Mouse (Mus musculus): ENCODE results near the gene Rpap3. TPM values are rescaled to one million over a fixed set of nuclear protein-coding genes. Genes with fewer than 3 reads are reported as not detected.

The Rpap3 gene
- total RNA-seq, 1 experiment, result 32.2 TPM

GRCm38 (mm10) chr15:97731111-97731510 is 25.5 kb upstream of the Rpap3 start, which contains the start of gene Endou:
TSS of gene Endou (minus strand) at chr15:97731339.
- no peaks in the 10 kb centered on the region for H3K4me1 ChIP-seq (ENCODE audit: control insufficient read depth in 2 of 2, insufficient read depth in 2 of 2, low read length in 2 of 2, poor library complexity in 1 of 2)
- no peak for TF ChIP-seq MAFK (IDR thresholded peaks at IDR 0.05; ENCODE audit: insufficient read depth, low read depth, low read length)
- peaks cover 1% of the 10 kb centered on the region; the same call in 1 of the 2 replicates for H3K9me3 ChIP-seq (ENCODE audit: control insufficient read depth, insufficient read depth, low read depth, low read length)
- no peak within 1 kb of the TSS for H3K27ac ChIP-seq (ENCODE audit: insufficient read depth, low read depth, low read length, poor library complexity, severe bottlenecking)
- in situ Hi-C loops (cut with MboI; ENCODE audit: low sequenced_read_pairs in 2 of 2, unreplicated experiment in 2 of 2), result no loop called here
- no peaks in the 10 kb centered on the region for H3K36me3 ChIP-seq (ENCODE audit: control insufficient read depth, insufficient read depth, low read length, poor library complexity, severe bottlenecking)
- no peak within 1 kb of the TSS for H3K9ac ChIP-seq (ENCODE audit: insufficient read depth, low read depth, low read length, poor library complexity, severe bottlenecking)
- DNase-seq (ENCODE audit: low read depth, low spot score), result no peak
- H3K4me3 ChIP-seq (ENCODE audit: insufficient read depth in 1 of 2, low read depth in 1 of 2, low read length in 2 of 2, poor library complexity in 1 of 2, severe bottlenecking in 1 of 2), result no peak within 1 kb of the TSS

GRCm38 (mm10) chr15:97730365-97730764 is 24.7 kb upstream of the Rpap3 start:
- no peak overlapping the region for H3K9ac ChIP-seq (ENCODE audit: insufficient read depth, low read depth, low read length, poor library complexity, severe bottlenecking)
- H3K9me3 ChIP-seq (ENCODE audit: control insufficient read depth, insufficient read depth, low read depth, low read length), result peaks cover 1% of the 10 kb centered on the region; the same call in 1 of the 2 replicates
- H3K36me3 ChIP-seq (ENCODE audit: control insufficient read depth, insufficient read depth, low read length, poor library complexity, severe bottlenecking), result no peaks in the 10 kb centered on the region
- TF ChIP-seq HCFC1 (IDR thresholded peaks at IDR 0.05; ENCODE audit: borderline replicate concordance, insufficient read depth, low read length) (no peak), ZNF384 (IDR thresholded peaks at IDR 0.05; ENCODE audit: low read depth, low read length) (no peak), CHD2 (IDR thresholded peaks at IDR 0.05; ENCODE audit: low read depth, low read length) (no peak), ZC3H11A (IDR thresholded peaks at IDR 0.05; ENCODE audit: borderline replicate concordance, low read depth, low read length) (no peak), MAFK (IDR thresholded peaks at IDR 0.05; ENCODE audit: insufficient read depth, low read depth, low read length) (no peak)
- no peak for DNase-seq (ENCODE audit: low read depth, low spot score)
- in situ Hi-C loops (cut with MboI; ENCODE audit: low sequenced_read_pairs in 2 of 2, unreplicated experiment in 2 of 2), result no loop called here
- no peak overlapping the region for H3K4me3 ChIP-seq (ENCODE audit: insufficient read depth in 1 of 2, low read depth in 1 of 2, low read length in 2 of 2, poor library complexity in 1 of 2, severe bottlenecking in 1 of 2)
- no peaks in the 10 kb centered on the region for H3K4me1 ChIP-seq (ENCODE audit: control insufficient read depth in 2 of 2, insufficient read depth in 2 of 2, low read length in 2 of 2, poor library complexity in 1 of 2)
- no peak overlapping the region for H3K27ac ChIP-seq (ENCODE audit: insufficient read depth, low read depth, low read length, poor library complexity, severe bottlenecking)

GRCm38 (mm10) chr15:97728804-97729203 is 23.2 kb upstream of the Rpap3 start:
- no peak overlapping the region for H3K4me3 ChIP-seq (ENCODE audit: insufficient read depth in 1 of 2, low read depth in 1 of 2, low read length in 2 of 2, poor library complexity in 1 of 2, severe bottlenecking in 1 of 2)
- no peaks in the 10 kb centered on the region for H3K4me1 ChIP-seq (ENCODE audit: control insufficient read depth in 2 of 2, insufficient read depth in 2 of 2, low read length in 2 of 2, poor library complexity in 1 of 2)
- no peak for DNase-seq (ENCODE audit: low read depth, low spot score)
- no peak overlapping the region for H3K27ac ChIP-seq (ENCODE audit: insufficient read depth, low read depth, low read length, poor library complexity, severe bottlenecking)
- peaks cover 1% of the 10 kb centered on the region; the same call in 1 of the 2 replicates for H3K9me3 ChIP-seq (ENCODE audit: control insufficient read depth, insufficient read depth, low read depth, low read length)
- no peak for TF ChIP-seq ZC3H11A (IDR thresholded peaks at IDR 0.05; ENCODE audit: borderline replicate concordance, low read depth, low read length)
- no peak for TF ChIP-seq HCFC1 (IDR thresholded peaks at IDR 0.05; ENCODE audit: borderline replicate concordance, insufficient read depth, low read length)
- TF ChIP-seq MAFK (IDR thresholded peaks at IDR 0.05; ENCODE audit: insufficient read depth, low read depth, low read length), result no peak
- TF ChIP-seq CHD2 (IDR thresholded peaks at IDR 0.05; ENCODE audit: low read depth, low read length), result no peak
- no peak for TF ChIP-seq ZNF384 (IDR thresholded peaks at IDR 0.05; ENCODE audit: low read depth, low read length)
- H3K9ac ChIP-seq (ENCODE audit: insufficient read depth, low read depth, low read length, poor library complexity, severe bottlenecking), result no peak overlapping the region
- in situ Hi-C loops (cut with MboI; ENCODE audit: low sequenced_read_pairs in 2 of 2, unreplicated experiment in 2 of 2), result no loop called here
- H3K36me3 ChIP-seq (ENCODE audit: control insufficient read depth, insufficient read depth, low read length, poor library complexity, severe bottlenecking), result no peaks in the 10 kb centered on the region

- Histone ChIP-seq H3K36me3 (ENCODE audit: control insufficient read depth, insufficient read depth, low read length, poor library complexity, severe bottlenecking) (no peaks in the 10 kb centered on the region), H3K9me3 (ENCODE audit: control insufficient read depth, insufficient read depth, low read depth, low read length) (peaks cover 1% of the 10 kb centered on the region; the same call in 1 of the 2 replicates), H3K4me3 (ENCODE audit: insufficient read depth in 1 of 2, low read depth in 1 of 2, low read length in 2 of 2, poor library complexity in 1 of 2, severe bottlenecking in 1 of 2) (no peak overlapping the region), H3K27ac (ENCODE audit: insufficient read depth, low read depth, low read length, poor library complexity, severe bottlenecking) (no peak overlapping the region), H3K9ac (ENCODE audit: insufficient read depth, low read depth, low read length, poor library complexity, severe bottlenecking) (no peak overlapping the region), H3K4me1 (ENCODE audit: control insufficient read depth in 2 of 2, insufficient read depth in 2 of 2, low read length in 2 of 2, poor library complexity in 1 of 2) (no peaks in the 10 kb centered on the region)
- in situ Hi-C loops (cut with MboI; ENCODE audit: low sequenced_read_pairs in 2 of 2, unreplicated experiment in 2 of 2), result no loop called here
- TF ChIP-seq ZC3H11A (IDR thresholded peaks at IDR 0.05; ENCODE audit: borderline replicate concordance, low read depth, low read length) (no peak), MAFK (IDR thresholded peaks at IDR 0.05; ENCODE audit: insufficient read depth, low read depth, low read length) (no peak), HCFC1 (IDR thresholded peaks at IDR 0.05; ENCODE audit: borderline replicate concordance, insufficient read depth, low read length) (no peak), CHD2 (IDR thresholded peaks at IDR 0.05; ENCODE audit: low read depth, low read length) (no peak), ZNF384 (IDR thresholded peaks at IDR 0.05; ENCODE audit: low read depth, low read length) (no peak)
- no peak for DNase-seq (ENCODE audit: low read depth, low spot score)
These were observed 22.8 kb upstream of the Rpap3 start for GRCm38 (mm10) chr15:97728394-97728793.

GRCm38 (mm10) chr15:97727520-97727919 is 21.9 kb upstream of the Rpap3 start:
- Histone ChIP-seq H3K9me3 (ENCODE audit: control insufficient read depth, insufficient read depth, low read depth, low read length) (no peaks in the 10 kb centered on the region; the same call in 1 of the 2 replicates), H3K27ac (ENCODE audit: insufficient read depth, low read depth, low read length, poor library complexity, severe bottlenecking) (no peak overlapping the region), H3K4me1 (ENCODE audit: control insufficient read depth in 2 of 2, insufficient read depth in 2 of 2, low read length in 2 of 2, poor library complexity in 1 of 2) (no peaks in the 10 kb centered on the region), H3K4me3 (ENCODE audit: insufficient read depth in 1 of 2, low read depth in 1 of 2, low read length in 2 of 2, poor library complexity in 1 of 2, severe bottlenecking in 1 of 2) (no peak overlapping the region), H3K36me3 (ENCODE audit: control insufficient read depth, insufficient read depth, low read length, poor library complexity, severe bottlenecking) (no peaks in the 10 kb centered on the region), H3K9ac (ENCODE audit: insufficient read depth, low read depth, low read length, poor library complexity, severe bottlenecking) (no peak overlapping the region)
- in situ Hi-C loops (cut with MboI; ENCODE audit: low sequenced_read_pairs in 2 of 2, unreplicated experiment in 2 of 2), result no loop called here
- no peak for DNase-seq (ENCODE audit: low read depth, low spot score)
- no peak for TF ChIP-seq ZC3H11A (IDR thresholded peaks at IDR 0.05; ENCODE audit: borderline replicate concordance, low read depth, low read length)
- no peak for TF ChIP-seq CHD2 (IDR thresholded peaks at IDR 0.05; ENCODE audit: low read depth, low read length)
- no peak for TF ChIP-seq MAFK (IDR thresholded peaks at IDR 0.05; ENCODE audit: insufficient read depth, low read depth, low read length)
- no peak for TF ChIP-seq HCFC1 (IDR thresholded peaks at IDR 0.05; ENCODE audit: borderline replicate concordance, insufficient read depth, low read length)
- no peak for TF ChIP-seq ZNF384 (IDR thresholded peaks at IDR 0.05; ENCODE audit: low read depth, low read length)

All from ES-E14 (cell line).